Mouse (Mus musculus) liver, embryonic 15.5 days (tissue): ENCODE measurements around the gene Gm20662. TPM values are rescaled to one million over a fixed set of nuclear protein-coding genes. Genes with fewer than 3 reads are reported as not detected.

Experiments
- ATAC-seq: fragments of 200-750 bp; cut with Nextera tagmentation; 2 replicates; pipeline ENCODE4 v1.8.0; 2017; ENCODE audit warnings: moderate number of reproducible peaks, mild to moderate bottlenecking, moderate library complexity; ENCODE audit not compliant: insufficient read depth
- H3K27ac ChIP-seq: fragments of 300-500 bp; sonication (generic); replicated peaks from 2 replicates; pipeline ENCODE4 v1.5.1; 2015; ENCODE audit warnings: mild to moderate bottlenecking, inconsistent platforms
- H3K27me3 ChIP-seq: fragments of 300-500 bp; sonication (generic); 2 replicates; pipeline ENCODE4 v1.6.1; 2015; ENCODE audit warnings: mild to moderate bottlenecking, inconsistent platforms
- H3K36me3 ChIP-seq: fragments of 300-500 bp; sonication (generic); replicated peaks from 2 replicates; pipeline ENCODE4 v1.6.1; 2015; ENCODE audit warnings: moderate library complexity, mild to moderate bottlenecking, inconsistent platforms
- H3K4me1 ChIP-seq: fragments of 300-500 bp; sonication (generic); replicated peaks from 2 replicates; pipeline ENCODE4 v1.6.1; 2015; ENCODE audit warnings: inconsistent platforms
- H3K4me2 ChIP-seq: fragments of 300-500 bp; sonication (generic); 2 replicates; pipeline ENCODE4 v1.6.1; 2015; ENCODE audit warnings: moderate library complexity, mild to moderate bottlenecking, inconsistent platforms
- H3K4me3 ChIP-seq: fragments of 300-500 bp; sonication (generic); replicated peaks from 2 replicates; pipeline ENCODE4 v1.5.1; 2015; ENCODE audit warnings: mild to moderate bottlenecking, inconsistent platforms
- H3K9ac ChIP-seq: fragments of 300-500 bp; sonication (generic); 2 replicates; pipeline ENCODE4 v1.6.1; 2015; ENCODE audit warnings: moderate library complexity, mild to moderate bottlenecking, inconsistent platforms
- H3K9me3 ChIP-seq: fragments of 300-500 bp; sonication (generic); replicated peaks from 2 replicates; pipeline ENCODE4 v1.6.1; 2016; ENCODE audit warnings: inconsistent platforms
- WGBS: fragments of 180-500 bp; shearing (Covaris S2); methylation state at CpG from one replicate; pipeline ENCODE4 v1.1.7; 2015; ENCODE audit warnings: mixed read lengths; ENCODE audit not compliant: insufficient replicate concordance; 5-methylcytosine and 5-hydroxymethylcytosine counted together
- polyA plus RNA-seq: library from polyadenylated mRNA; unstranded; fragments of >200 nt; fragmentation: Nextera tagmentation; extraction: Ambion mirVana; gene quantifications from 2 replicates; pipeline ENCODE4 v1.2.1, GENCODE M21; 2015

Gene Gm20662
- polyA plus RNA-seq, 1 experiment from 2014 or later: not detected

- Histone ChIP-seq H3K4me3 (peak within 1 kb of the TSS; percentile 68), H3K9me3 (no peaks in the 10 kb centered on the region), H3K4me1 (peaks cover 94% of the 10 kb centered on the region), H3K9ac (peak within 1 kb of the TSS; percentile 80), H3K4me2 (peak within 1 kb of the TSS; percentile 84), H3K36me3 (peaks cover 53% of the 10 kb centered on the region), H3K27ac (peak within 1 kb of the TSS; percentile 98), H3K27me3 (no peaks in the 10 kb centered on the region)
- WGBS: 40% methylated on average over 12 of the region's 12 CpGs
- peak; percentile 82 for ATAC-seq
Measured at GRCm38 (mm10) chr9:107975399-107976386, 20.5 kb upstream of the Gm20662 start, which contains the start of gene Uba7. Uba7 (plus strand) TSS chr9:107975505.

- no peak overlapping the region for H3K9ac ChIP-seq
Measured at GRCm38 (mm10) chr9:107978815-107979214, 17.3 kb upstream of the Gm20662 start.

GRCm38 (mm10) chr9:107981684-107982605 is 14.2 kb upstream of the Gm20662 start:
- Histone ChIP-seq H3K9ac (peak overlapping the region; percentile 82), H3K36me3 (peaks cover 77% of the 10 kb centered on the region), H3K4me1 (peaks cover 97% of the 10 kb centered on the region), H3K4me2 (peak overlapping the region; percentile 92), H3K27me3 (no peaks in the 10 kb centered on the region), H3K4me3 (peak overlapping the region; percentile 84), H3K9me3 (no peaks in the 10 kb centered on the region), H3K27ac (peak overlapping the region; percentile 97)
- 26% methylated on average over 7 of the region's 7 CpGs for WGBS
- ATAC-seq: no peak

More at GRCm38 (mm10) chr9:107978815-107979214, 17.3 kb upstream of the Gm20662 start:
- Histone ChIP-seq H3K36me3 (peaks cover 77% of the 10 kb centered on the region), H3K27ac (peak overlapping the region; percentile 97; the same call in 1 of the 2 replicates), H3K9me3 (no peaks in the 10 kb centered on the region), H3K27me3 (no peaks in the 10 kb centered on the region), H3K4me2 (no peak overlapping the region), H3K4me1 (peaks cover 94% of the 10 kb centered on the region), H3K4me3 (no peak overlapping the region)
- WGBS: 92% methylated on average over 12 of the region's 12 CpGs
- no peak for ATAC-seq

- H3K4me3 ChIP-seq: peak within 1 kb of the TSS; percentile 84
- peaks cover 69% of the 10 kb centered on the region for H3K36me3 ChIP-seq
- peak within 1 kb of the TSS; percentile 82 for H3K9ac ChIP-seq
- peak within 1 kb of the TSS; percentile 92 for H3K4me2 ChIP-seq
- peaks cover 95% of the 10 kb centered on the region for H3K4me1 ChIP-seq
- WGBS: 7% methylated on average over 14 of the region's 14 CpGs
- H3K27ac ChIP-seq: peak within 1 kb of the TSS; percentile 97
- H3K27me3 ChIP-seq: no peaks in the 10 kb centered on the region
- H3K9me3 ChIP-seq: no peaks in the 10 kb centered on the region
- peak; percentile 72 for ATAC-seq
Measured at GRCm38 (mm10) chr9:107982681-107983346, 13.3 kb upstream of the Gm20662 start, which contains the start of gene Gm20661. Gm20661 (plus strand) TSS chr9:107983058.

GRCm38 (mm10) chr9:107983421-107983890 is 12.7 kb upstream of the Gm20662 start:
- H3K4me3 ChIP-seq: peak overlapping the region; percentile 84
- peak overlapping the region; percentile 92 for H3K4me2 ChIP-seq
- H3K36me3 ChIP-seq: peaks cover 62% of the 10 kb centered on the region
- H3K4me1 ChIP-seq: peaks cover 92% of the 10 kb centered on the region
- H3K27ac ChIP-seq: peak overlapping the region; percentile 97
- WGBS: 15% methylated on average over 4 of the region's 4 CpGs
- H3K27me3 ChIP-seq: no peaks in the 10 kb centered on the region
- H3K9ac ChIP-seq: peak overlapping the region; percentile 82
- ATAC-seq: no peak
- H3K9me3 ChIP-seq: no peaks in the 10 kb centered on the region

GRCm38 (mm10) chr9:107984052-107984753 is 11.9 kb upstream of the Gm20662 start:
- peak overlapping the region; percentile 92 for H3K4me2 ChIP-seq
- peaks cover 85% of the 10 kb centered on the region for H3K4me1 ChIP-seq
- no peak for ATAC-seq
- H3K4me3 ChIP-seq: peak overlapping the region; percentile 84
- H3K9me3 ChIP-seq: no peaks in the 10 kb centered on the region
- peaks cover 55% of the 10 kb centered on the region for H3K36me3 ChIP-seq
- peak overlapping the region; percentile 82 for H3K9ac ChIP-seq
- 23% methylated on average over 19 of the region's 19 CpGs for WGBS
- H3K27me3 ChIP-seq: no peaks in the 10 kb centered on the region
- H3K27ac ChIP-seq: peak overlapping the region; percentile 97

GRCm38 (mm10) chr9:107984754-107985055 is 11.4 kb upstream of the Gm20662 start:
- H3K36me3 ChIP-seq: peaks cover 50% of the 10 kb centered on the region
- peak overlapping the region; percentile 82 for H3K9ac ChIP-seq
- ATAC-seq: no peak
- no peaks in the 10 kb centered on the region for H3K27me3 ChIP-seq
- WGBS: 16% methylated on average over 9 of the region's 9 CpGs
- H3K27ac ChIP-seq: peak overlapping the region; percentile 97
- H3K4me2 ChIP-seq: peak overlapping the region; percentile 92
- H3K4me3 ChIP-seq: peak overlapping the region; percentile 84
- H3K9me3 ChIP-seq: no peaks in the 10 kb centered on the region
- peaks cover 81% of the 10 kb centered on the region for H3K4me1 ChIP-seq

GRCm38 (mm10) chr9:107985131-107986119 is 10.7 kb upstream of the Gm20662 start, which contains the start of gene Inka1:
Inka1 (minus strand) TSS chr9:107985879.
- Histone ChIP-seq H3K4me2 (peak within 1 kb of the TSS; percentile 92), H3K9ac (peak within 1 kb of the TSS; percentile 82), H3K36me3 (peaks cover 43% of the 10 kb centered on the region), H3K27ac (peak within 1 kb of the TSS; percentile 97), H3K9me3 (no peaks in the 10 kb centered on the region), H3K27me3 (no peaks in the 10 kb centered on the region), H3K4me3 (peak within 1 kb of the TSS; percentile 84), H3K4me1 (peaks cover 81% of the 10 kb centered on the region)
- ATAC-seq: peak; percentile 74
- under 1% methylated on average over 58 of the region's 58 CpGs for WGBS

- peak overlapping the region; percentile 84 for H3K4me3 ChIP-seq
- peak overlapping the region; percentile 92 for H3K4me2 ChIP-seq
- ATAC-seq: peak; percentile 8; the same call in 1 of the 2 replicates
- H3K9ac ChIP-seq: peak overlapping the region; percentile 82; the same call in 1 of the 2 replicates
- 1% methylated on average over 18 of the region's 18 CpGs for WGBS
- peak overlapping the region; percentile 97 for H3K27ac ChIP-seq
- 0 out of 2 replicates have a peak, but pooled peaks cover 3% of the 10 kb centered on the region for H3K27me3 ChIP-seq
- no peaks in the 10 kb centered on the region for H3K9me3 ChIP-seq
- peaks cover 72% of the 10 kb centered on the region for H3K4me1 ChIP-seq
- H3K36me3 ChIP-seq: peaks cover 33% of the 10 kb centered on the region
Measured at GRCm38 (mm10) chr9:107986376-107986775, 9.8 kb upstream of the Gm20662 start.
